Mouse (Mus musculus): Measurements from ENCODE around the gene Mta1.
A peak's percentile ranks its signal among the peaks of the same experiment; 100 is the strongest.

Mta1 gene

GRCm38 (mm10) chr12:113134502-113134901, 36.4 kb downstream of the Mta1 start:
- DNase-seq (ENCODE audit: low read depth, low spot score): no peak

- no peak for DNase-seq (ENCODE audit: low read depth, low spot score)
Measured at GRCm38 (mm10) chr12:113135401-113135800, 37.3 kb downstream of the Mta1 start.

- DNase-seq (ENCODE audit: low read depth, low spot score): no peak
Measured at GRCm38 (mm10) chr12:113136492-113137020, 38.5 kb downstream of the Mta1 start.

GRCm38 (mm10) chr12:113137260-113138213, 39.5 kb downstream of the Mta1 start:
- no peak for DNase-seq (ENCODE audit: low read depth, low spot score)

GRCm38 (mm10) chr12:113138291-113138690, 40.2 kb downstream of the Mta1 start:
- DNase-seq (ENCODE audit: low read depth, low spot score): no peak

GRCm38 (mm10) chr12:113138901-113139864, 41.1 kb downstream of the Mta1 start:
- DNase-seq (ENCODE audit: low read depth, low spot score): no peak

GRCm38 (mm10) chr12:113139908-113140615, 42.0 kb downstream of the Mta1 start, which contains the start of gene Crip2:
Crip2 (plus strand) TSS chr12:113140236.
- DNase-seq (ENCODE audit: low read depth, low spot score): peak; percentile 58

GRCm38 (mm10) chr12:113140616-113141411, 42.7 kb downstream of the Mta1 start:
- DNase-seq (ENCODE audit: low read depth, low spot score): peak; percentile 42

GRCm38 (mm10) chr12:113141531-113141973, 43.5 kb downstream of the Mta1 start:
- DNase-seq (ENCODE audit: low read depth, low spot score): no peak

- no peak for DNase-seq (ENCODE audit: low read depth, low spot score)
Measured at GRCm38 (mm10) chr12:113142021-113142975, 44.2 kb downstream of the Mta1 start.

- no peak for DNase-seq (ENCODE audit: low read depth, low spot score)
Measured at GRCm38 (mm10) chr12:113143164-113143563, 45.1 kb downstream of the Mta1 start.

GRCm38 (mm10) chr12:113144001-113144756, 46.1 kb downstream of the Mta1 start:
- DNase-seq (ENCODE audit: low read depth, low spot score): peak; percentile 48

GRCm38 (mm10) chr12:113144886-113145285, 46.8 kb downstream of the Mta1 start:
- no peak for DNase-seq (ENCODE audit: low read depth, low spot score)

GRCm38 (mm10) chr12:113145591-113145990, 47.5 kb downstream of the Mta1 start:
- no peak for DNase-seq (ENCODE audit: low read depth, low spot score)

- DNase-seq (ENCODE audit: low read depth, low spot score): peak; percentile 57
Measured at GRCm38 (mm10) chr12:113146112-113147057, 48.3 kb downstream of the Mta1 start, which contains the start of gene Crip1. Crip1 (plus strand) TSS chr12:113146316.

GRCm38 (mm10) chr12:113147481-113147880, 49.4 kb downstream of the Mta1 start:
- DNase-seq (ENCODE audit: low read depth, low spot score): no peak

All from c-Kit-negative CD71-positive TER-119-positive erythroid progenitor cells, embryonic 14.5 days (primary cell).